Mouse (Mus musculus): ENCODE measurements around the gene Erich3.
"Not testable (repeated sequence)": the region's sequence is repeated elsewhere in the genome, so short reads cannot be mapped to it uniquely, and the experiment has no call there.

The Erich3 gene

DNA sequence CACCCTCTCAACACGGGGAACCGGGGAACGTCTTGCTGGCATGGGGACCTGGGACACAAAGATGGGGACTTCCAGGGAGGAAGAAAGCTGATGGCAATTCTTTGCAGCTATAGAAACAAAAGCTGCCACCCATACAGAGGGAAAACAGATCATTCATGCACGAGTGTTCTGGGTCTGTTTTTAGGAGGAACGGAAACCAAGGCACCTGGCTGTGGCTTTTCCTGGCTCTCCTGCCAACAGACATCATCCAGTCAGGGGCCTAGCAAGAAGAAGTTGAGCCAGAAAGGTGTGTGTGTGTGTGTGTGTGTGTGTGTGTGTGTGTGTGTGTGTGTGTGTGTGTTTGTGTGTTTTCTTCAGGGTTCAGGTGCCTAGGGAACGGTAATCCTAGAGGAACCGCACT lies at the start of gene Erich3:
TSS of gene Erich3 (plus strand) at position 315 of the 400 bp plus-strand sequence.
- DNase-seq (ENCODE audit: extremely low read depth, low read depth, low spot score), result no peak

GRCm38 (mm10) chr3:154614771-154615170 lies 48.9 kb upstream of the Erich3 start:
- no peak for DNase-seq (ENCODE audit: extremely low read depth, low read depth, low spot score)

DNA sequence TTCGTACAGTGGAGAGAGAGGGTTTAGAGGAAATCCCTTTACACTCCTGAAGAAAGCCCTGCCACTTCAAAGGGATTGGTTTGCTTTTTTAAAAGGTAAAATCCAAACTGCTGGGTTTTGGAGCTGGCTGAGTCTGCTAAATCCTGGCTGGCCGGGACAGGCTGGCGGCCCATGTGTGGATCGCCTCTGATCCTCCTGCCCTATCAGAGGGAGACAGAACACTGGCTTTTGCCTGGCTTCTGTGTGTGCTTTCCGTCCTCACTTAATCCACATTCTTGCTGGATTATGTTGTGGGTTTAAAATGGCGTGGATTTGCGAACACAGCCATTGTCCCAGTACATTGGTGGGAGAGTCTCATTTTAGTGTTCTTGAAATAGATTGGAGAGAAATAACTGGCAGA lies 48.4 kb upstream of the Erich3 start:
- no peak for DNase-seq (ENCODE audit: extremely low read depth, low read depth, low spot score)

DNA sequence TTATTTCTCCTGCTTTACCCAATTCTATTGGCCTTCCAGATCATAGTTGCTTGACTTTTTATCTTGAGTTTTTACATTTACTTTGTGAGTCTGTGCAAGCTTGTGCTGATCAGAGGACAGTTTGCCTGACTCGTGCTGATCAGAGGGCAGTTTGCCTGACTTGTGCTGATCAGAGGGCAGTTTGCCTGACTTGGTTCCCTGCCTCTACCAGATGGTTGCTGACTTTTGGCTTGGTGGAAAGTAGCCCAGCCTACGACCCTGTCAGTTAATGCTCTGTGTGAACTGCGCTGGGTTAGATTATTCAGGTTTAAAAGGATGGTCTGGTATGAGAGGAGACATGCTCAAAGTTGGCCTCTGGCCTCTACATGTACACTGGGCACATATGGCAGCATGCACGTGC lies 47.6 kb upstream of the Erich3 start:
- DNase-seq (ENCODE audit: extremely low read depth, low read depth, low spot score), result no peak

GRCm38 (mm10) chr3:154628284-154628683 lies 35.4 kb upstream of the Erich3 start:
- DNase-seq (ENCODE audit: extremely low read depth, low read depth, low spot score), result no peak

DNA sequence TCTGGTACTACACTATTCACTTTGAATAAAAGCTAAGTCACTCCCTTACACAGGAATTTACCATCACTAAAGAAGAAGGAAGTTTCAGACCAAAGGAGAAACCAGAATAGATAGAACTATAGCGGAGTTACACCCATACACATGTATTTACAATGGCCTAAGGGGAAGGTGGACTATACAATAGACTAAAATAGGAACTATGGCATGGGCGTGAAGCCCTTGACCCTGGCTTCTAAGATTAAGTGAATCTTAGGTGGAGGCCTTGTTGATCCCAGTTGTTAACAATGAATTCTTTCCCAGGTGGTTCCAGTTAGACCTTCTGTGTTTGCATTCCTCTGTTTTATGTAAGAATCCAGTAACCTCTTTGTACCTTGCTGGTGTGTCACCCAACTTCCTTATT lies 32.4 kb upstream of the Erich3 start:
- DNase-seq (ENCODE audit: extremely low read depth, low read depth, low spot score), result not testable (repeated sequence)

GRCm38 (mm10) chr3:154633091-154633490 lies 30.6 kb upstream of the Erich3 start:
- DNase-seq (ENCODE audit: extremely low read depth, low read depth, low spot score), result no peak

GRCm38 (mm10) chr3:154646638-154647442 lies 16.8 kb upstream of the Erich3 start:
- no peak for DNase-seq (ENCODE audit: extremely low read depth, low read depth, low spot score)

GRCm38 (mm10) chr3:154647443-154647780 lies 16.2 kb upstream of the Erich3 start:
- DNase-seq (ENCODE audit: extremely low read depth, low read depth, low spot score), result no peak

DNA sequence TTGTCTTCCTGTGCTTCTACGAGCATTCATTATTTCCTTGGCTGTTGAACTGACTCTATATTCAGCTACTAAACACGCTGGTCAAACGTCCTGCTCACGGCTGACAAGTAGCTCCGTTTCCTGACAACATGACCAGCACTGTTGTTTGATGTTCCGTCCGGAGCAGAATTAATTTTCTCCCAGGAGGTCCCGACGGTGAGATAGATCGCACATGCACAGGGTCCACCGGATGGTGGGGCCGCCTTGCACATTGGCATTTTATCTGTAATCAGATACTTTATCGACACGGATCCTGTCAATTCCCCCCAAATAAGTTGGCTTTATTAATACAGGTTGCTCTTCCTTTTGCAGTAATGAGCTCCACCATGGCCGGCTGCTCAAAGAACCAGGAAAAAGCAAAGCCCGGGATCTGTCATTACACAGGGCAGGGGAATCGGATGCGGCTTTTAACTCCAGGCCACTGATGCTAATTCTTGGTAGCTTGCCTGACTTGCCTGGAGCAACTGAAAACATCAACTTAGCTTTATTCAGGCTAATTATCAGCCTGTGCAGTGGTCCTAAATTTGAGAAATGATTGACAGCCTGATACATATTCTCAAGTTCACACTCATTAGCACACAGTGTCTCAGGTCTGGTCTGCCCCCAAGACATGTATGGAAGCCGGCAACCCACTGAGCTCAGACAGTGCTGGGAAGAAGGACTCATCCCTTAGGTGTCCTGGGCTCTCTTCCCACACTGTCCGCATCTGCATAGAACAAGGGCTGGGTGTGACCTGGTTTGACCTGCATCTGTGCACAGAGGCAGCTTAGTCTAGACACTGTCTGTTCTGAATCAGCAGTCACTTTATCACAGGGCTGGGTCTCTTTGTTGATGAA lies 14.0 kb upstream of the Erich3 start:
- no peak for DNase-seq (ENCODE audit: extremely low read depth, low read depth, low spot score)

- DNase-seq (ENCODE audit: extremely low read depth, low read depth, low spot score), result no peak
Observed at GRCm38 (mm10) chr3:154651192-154651821, 12.4 kb upstream of the Erich3 start.

DNA sequence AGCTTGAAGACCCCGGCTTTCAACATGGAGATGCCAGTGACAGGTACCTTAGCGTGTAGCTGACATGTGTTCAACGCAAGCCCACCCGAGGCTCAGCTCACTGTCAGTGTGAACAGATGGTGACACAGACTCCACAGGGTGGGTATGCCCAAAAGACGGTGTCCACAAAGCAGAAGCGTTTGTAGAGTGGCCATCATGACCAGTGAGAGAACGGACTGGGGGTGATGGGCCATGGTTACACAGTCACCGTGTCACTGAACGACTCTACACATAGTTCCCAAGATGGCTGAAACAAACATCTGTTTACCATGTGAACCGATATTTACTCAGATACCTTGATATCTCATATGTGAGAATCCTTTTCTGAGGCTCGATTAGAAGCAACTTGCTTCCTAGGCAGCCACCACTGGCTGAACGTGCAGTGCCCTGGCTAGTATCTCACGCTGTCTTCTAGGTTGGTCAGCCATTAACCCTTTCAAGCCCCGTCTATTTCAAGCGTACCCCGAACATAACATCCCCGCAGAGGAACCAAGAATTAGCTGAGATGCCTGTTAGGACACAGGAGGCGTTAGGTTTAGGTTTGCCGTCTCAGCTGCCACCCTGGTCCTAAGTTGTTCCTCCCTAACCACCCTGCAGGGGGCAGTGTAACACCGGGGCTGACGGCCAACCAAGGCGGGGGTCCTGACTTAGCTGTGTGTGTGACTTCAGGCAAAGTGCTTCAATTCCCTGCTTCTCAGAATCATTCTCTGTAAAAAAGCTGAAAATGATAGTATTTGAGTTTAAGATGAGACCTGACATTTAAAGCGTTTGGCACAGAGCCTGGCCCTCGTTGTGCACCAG lies 10.9 kb upstream of the Erich3 start:
- no peak for DNase-seq (ENCODE audit: extremely low read depth, low read depth, low spot score)

- no peak for DNase-seq (ENCODE audit: extremely low read depth, low read depth, low spot score)
Observed at GRCm38 (mm10) chr3:154653454-154653853, 10.2 kb upstream of the Erich3 start.

GRCm38 (mm10) chr3:154654284-154654683 lies 9.4 kb upstream of the Erich3 start:
- DNase-seq (ENCODE audit: extremely low read depth, low read depth, low spot score), result no peak

GRCm38 (mm10) chr3:154654901-154655300 lies 8.8 kb upstream of the Erich3 start:
- no peak for DNase-seq (ENCODE audit: extremely low read depth, low read depth, low spot score)

DNA sequence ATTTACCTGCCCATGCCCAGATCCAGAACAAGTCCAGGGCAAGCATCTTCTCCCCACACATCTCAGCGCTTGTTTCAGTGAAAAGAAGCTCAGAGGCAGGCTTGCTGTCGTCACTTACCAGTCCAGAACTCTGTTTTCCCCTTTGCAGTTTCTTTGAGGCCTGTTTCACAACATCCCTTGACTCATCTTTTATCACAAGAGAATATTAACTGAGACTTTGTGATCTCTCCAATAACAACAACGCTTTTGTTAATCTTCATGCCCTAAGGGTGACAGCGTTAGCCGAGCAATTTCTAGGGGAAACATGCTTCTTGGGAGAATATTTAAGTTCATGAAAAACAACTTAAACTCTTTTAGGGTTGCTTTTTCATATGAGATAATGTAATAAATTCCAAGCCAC lies 7.9 kb upstream of the Erich3 start:
- no peak for DNase-seq (ENCODE audit: extremely low read depth, low read depth, low spot score)

DNA sequence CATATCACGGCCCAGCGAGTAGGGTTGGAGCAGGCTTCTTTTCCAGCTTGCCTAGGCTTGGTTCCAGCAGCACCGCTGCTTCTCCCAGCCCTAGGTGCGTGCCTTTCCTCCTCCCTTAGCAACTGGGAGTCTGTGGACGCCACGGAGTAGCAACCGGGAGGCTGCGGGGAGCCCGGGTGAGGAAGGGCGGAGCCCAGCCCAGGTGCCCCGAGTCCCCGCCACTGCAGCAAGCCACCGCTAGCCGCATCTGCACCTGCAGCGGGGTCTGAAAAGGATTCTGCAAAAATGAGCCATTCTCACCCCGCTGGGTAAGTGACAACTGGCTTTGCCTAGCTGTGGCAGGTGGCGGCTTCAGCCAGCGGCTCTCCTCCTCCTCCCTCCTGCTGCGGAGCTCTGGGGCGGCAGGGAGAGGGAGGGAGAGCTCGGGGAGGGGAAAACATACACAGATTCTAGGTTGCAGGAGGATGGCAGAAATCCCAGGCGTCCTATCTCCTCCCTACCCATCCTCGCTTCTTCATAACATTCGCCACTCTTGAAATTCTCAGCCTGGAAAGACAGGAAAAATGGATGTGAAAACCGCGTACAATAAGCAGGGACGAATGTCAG lies 420 bp downstream of the Erich3 start:
- no peak for DNase-seq (ENCODE audit: extremely low read depth, low read depth, low spot score)

- DNase-seq (ENCODE audit: extremely low read depth, low read depth, low spot score), result no peak
Observed at GRCm38 (mm10) chr3:154664636-154665035, 977 bp downstream of the Erich3 start.

GRCm38 (mm10) chr3:154668485-154668884 lies 4.8 kb downstream of the Erich3 start:
- DNase-seq (ENCODE audit: extremely low read depth, low read depth, low spot score), result no peak

GRCm38 (mm10) chr3:154670584-154670983 lies 6.9 kb downstream of the Erich3 start:
- DNase-seq (ENCODE audit: extremely low read depth, low read depth, low spot score), result no peak
